Mouse (Mus musculus): Measurements from ENCODE around the gene U2af2. TPM values are rescaled to one million over a fixed set of nuclear protein-coding genes. Genes with fewer than 3 reads are reported as not detected.

U2af2 gene
- polyA plus RNA-seq, 1 experiment from 2014 or later, result 105 TPM

- Histone ChIP-seq H3K9me3 (ENCODE audit: control insufficient read depth, low read length) (no peaks in the 10 kb centered on the region), H3K27ac (replicated peaks; ENCODE audit: low read depth, low read length) (no peak overlapping the region), H3K27me3 (replicated peaks; ENCODE audit: control insufficient read depth, insufficient read depth, low read length) (no peaks in the 10 kb centered on the region), H3K4me3 (ENCODE audit: low read depth, low read length) (no peak overlapping the region), H3K9ac (ENCODE audit: low read depth, low read length) (no peak overlapping the region), H3K4me1 (ENCODE audit: control insufficient read depth, insufficient read depth, low read length) (peaks cover 10% of the 10 kb centered on the region; the same call in 1 of the 2 replicates), H3K4me2 (ENCODE audit: low read depth, low read length) (no peak overlapping the region), H3K36me3 (ENCODE audit: control insufficient read depth, insufficient read depth, low read length) (peaks cover 56% of the 10 kb centered on the region)
- ATAC-seq (ENCODE audit: low read depth), result no peak
- 92% methylated on average over 1 of the region's 1 CpGs for WGBS
- DNase-seq (ENCODE audit: low spot score), result no peak
Measured at GRCm38 (mm10) chr7:5085512-5085911, 23.6 kb downstream of the U2af2 start.

GRCm38 (mm10) chr7:5086921-5087440, 25.0 kb downstream of the U2af2 start:
- no peak overlapping the region for H3K4me3 ChIP-seq (ENCODE audit: low read depth, low read length)
- H3K36me3 ChIP-seq (ENCODE audit: control insufficient read depth, insufficient read depth, low read length), result peaks cover 68% of the 10 kb centered on the region
- DNase-seq (ENCODE audit: low spot score) (no peak), ATAC-seq (ENCODE audit: low read depth) (no peak)
- H3K9ac ChIP-seq (ENCODE audit: low read depth, low read length), result no peak overlapping the region
- H3K9me3 ChIP-seq (ENCODE audit: control insufficient read depth, low read length), result no peaks in the 10 kb centered on the region
- peaks cover under 1% of the 10 kb centered on the region; the same call in 1 of the 2 replicates for H3K4me1 ChIP-seq (ENCODE audit: control insufficient read depth, insufficient read depth, low read length)
- no peak overlapping the region for H3K4me2 ChIP-seq (ENCODE audit: low read depth, low read length)
- H3K27me3 ChIP-seq (replicated peaks; ENCODE audit: control insufficient read depth, insufficient read depth, low read length), result no peaks in the 10 kb centered on the region
- 87% methylated on average over 5 of the region's 5 CpGs for WGBS
- no peak overlapping the region for H3K27ac ChIP-seq (replicated peaks; ENCODE audit: low read depth, low read length)

GRCm38 (mm10) chr7:5087886-5088285, 25.9 kb downstream of the U2af2 start:
- H3K4me1 ChIP-seq (ENCODE audit: control insufficient read depth, insufficient read depth, low read length), result no peaks in the 10 kb centered on the region
- H3K36me3 ChIP-seq (ENCODE audit: control insufficient read depth, insufficient read depth, low read length), result peaks cover 74% of the 10 kb centered on the region
- H3K9ac ChIP-seq (ENCODE audit: low read depth, low read length), result no peak overlapping the region
- 72% methylated on average over 4 of the region's 4 CpGs for WGBS
- H3K27me3 ChIP-seq (replicated peaks; ENCODE audit: control insufficient read depth, insufficient read depth, low read length), result no peaks in the 10 kb centered on the region
- DNase-seq (ENCODE audit: low spot score) (no peak), ATAC-seq (ENCODE audit: low read depth) (no peak)
- H3K4me2 ChIP-seq (ENCODE audit: low read depth, low read length), result no peak overlapping the region
- H3K9me3 ChIP-seq (ENCODE audit: control insufficient read depth, low read length), result no peaks in the 10 kb centered on the region
- H3K27ac ChIP-seq (replicated peaks; ENCODE audit: low read depth, low read length), result no peak overlapping the region
- H3K4me3 ChIP-seq (ENCODE audit: low read depth, low read length), result no peak overlapping the region

- ATAC-seq (ENCODE audit: low read depth), result no peak
- DNase-seq (ENCODE audit: low spot score), result no peak
- H3K9ac ChIP-seq (ENCODE audit: low read depth, low read length), result no peak overlapping the region
- no peak overlapping the region for H3K4me2 ChIP-seq (ENCODE audit: low read depth, low read length)
- no peaks in the 10 kb centered on the region for H3K9me3 ChIP-seq (ENCODE audit: control insufficient read depth, low read length)
- peaks cover 76% of the 10 kb centered on the region for H3K36me3 ChIP-seq (ENCODE audit: control insufficient read depth, insufficient read depth, low read length)
- H3K27ac ChIP-seq (replicated peaks; ENCODE audit: low read depth, low read length), result no peak overlapping the region
- WGBS, result 91% methylated on average over 15 of the region's 15 CpGs
- no peaks in the 10 kb centered on the region for H3K27me3 ChIP-seq (replicated peaks; ENCODE audit: control insufficient read depth, insufficient read depth, low read length)
- no peak overlapping the region for H3K4me3 ChIP-seq (ENCODE audit: low read depth, low read length)
- H3K4me1 ChIP-seq (ENCODE audit: control insufficient read depth, insufficient read depth, low read length), result no peaks in the 10 kb centered on the region
Measured at GRCm38 (mm10) chr7:5089853-5090252, 27.9 kb downstream of the U2af2 start.

GRCm38 (mm10) chr7:5091008-5091728, 29.2 kb downstream of the U2af2 start:
- 93% methylated on average over 15 of the region's 15 CpGs for WGBS
- ATAC-seq (ENCODE audit: low read depth) (no peak), DNase-seq (ENCODE audit: low spot score) (no peak)
- Histone ChIP-seq H3K4me1 (ENCODE audit: control insufficient read depth, insufficient read depth, low read length) (no peaks in the 10 kb centered on the region), H3K36me3 (ENCODE audit: control insufficient read depth, insufficient read depth, low read length) (peaks cover 78% of the 10 kb centered on the region), H3K27me3 (replicated peaks; ENCODE audit: control insufficient read depth, insufficient read depth, low read length) (no peaks in the 10 kb centered on the region), H3K4me3 (ENCODE audit: low read depth, low read length) (no peak overlapping the region), H3K9me3 (ENCODE audit: control insufficient read depth, low read length) (no peaks in the 10 kb centered on the region), H3K4me2 (ENCODE audit: low read depth, low read length) (no peak overlapping the region), H3K9ac (ENCODE audit: low read depth, low read length) (no peak overlapping the region), H3K27ac (replicated peaks; ENCODE audit: low read depth, low read length) (no peak overlapping the region)

- ATAC-seq (ENCODE audit: low read depth) (no peak), DNase-seq (ENCODE audit: low spot score) (no peak)
- Histone ChIP-seq H3K4me2 (ENCODE audit: low read depth, low read length) (no peak overlapping the region), H3K4me3 (ENCODE audit: low read depth, low read length) (no peak overlapping the region), H3K4me1 (ENCODE audit: control insufficient read depth, insufficient read depth, low read length) (no peaks in the 10 kb centered on the region), H3K36me3 (ENCODE audit: control insufficient read depth, insufficient read depth, low read length) (peaks cover 78% of the 10 kb centered on the region), H3K27ac (replicated peaks; ENCODE audit: low read depth, low read length) (no peak overlapping the region), H3K9me3 (ENCODE audit: control insufficient read depth, low read length) (no peaks in the 10 kb centered on the region), H3K27me3 (replicated peaks; ENCODE audit: control insufficient read depth, insufficient read depth, low read length) (no peaks in the 10 kb centered on the region), H3K9ac (ENCODE audit: low read depth, low read length) (no peak overlapping the region)
- 75% methylated on average over 6 of the region's 6 CpGs for WGBS
Measured at GRCm38 (mm10) chr7:5092381-5092780, 30.4 kb downstream of the U2af2 start.

GRCm38 (mm10) chr7:5092831-5093510, 31.0 kb downstream of the U2af2 start:
- Histone ChIP-seq H3K9ac (ENCODE audit: low read depth, low read length) (no peak overlapping the region), H3K4me2 (ENCODE audit: low read depth, low read length) (no peak overlapping the region), H3K27ac (replicated peaks; ENCODE audit: low read depth, low read length) (no peak overlapping the region), H3K4me1 (ENCODE audit: control insufficient read depth, insufficient read depth, low read length) (no peaks in the 10 kb centered on the region), H3K27me3 (replicated peaks; ENCODE audit: control insufficient read depth, insufficient read depth, low read length) (no peaks in the 10 kb centered on the region), H3K36me3 (ENCODE audit: control insufficient read depth, insufficient read depth, low read length) (peaks cover 83% of the 10 kb centered on the region), H3K4me3 (ENCODE audit: low read depth, low read length) (no peak overlapping the region), H3K9me3 (ENCODE audit: control insufficient read depth, low read length) (no peaks in the 10 kb centered on the region)
- DNase-seq (ENCODE audit: low spot score) (no peak), ATAC-seq (ENCODE audit: low read depth) (no peak)
- WGBS, result 80% methylated on average over 21 of the region's 21 CpGs

- Histone ChIP-seq H3K27ac (replicated peaks; ENCODE audit: low read depth, low read length) (no peak overlapping the region), H3K4me1 (ENCODE audit: control insufficient read depth, insufficient read depth, low read length) (no peaks in the 10 kb centered on the region), H3K4me2 (ENCODE audit: low read depth, low read length) (no peak overlapping the region), H3K9ac (ENCODE audit: low read depth, low read length) (no peak overlapping the region), H3K27me3 (replicated peaks; ENCODE audit: control insufficient read depth, insufficient read depth, low read length) (no peaks in the 10 kb centered on the region), H3K36me3 (ENCODE audit: control insufficient read depth, insufficient read depth, low read length) (peaks cover 49% of the 10 kb centered on the region), H3K9me3 (ENCODE audit: control insufficient read depth, low read length) (no peaks in the 10 kb centered on the region), H3K4me3 (ENCODE audit: low read depth, low read length) (no peak overlapping the region)
- WGBS, result 92% methylated on average over 5 of the region's 5 CpGs
- DNase-seq (ENCODE audit: low spot score) (no peak), ATAC-seq (ENCODE audit: low read depth) (no peak)
Measured at GRCm38 (mm10) chr7:5098769-5099168, 36.8 kb downstream of the U2af2 start.
